Mouse (Mus musculus) kidney, adult 11 months (tissue): ENCODE data around the gene Olfr1317.

Experiments
- DNase-seq: peaks from one replicate; pipeline ENCODE4 v3.0.0; 2022

Gene Olfr1317

DNA sequence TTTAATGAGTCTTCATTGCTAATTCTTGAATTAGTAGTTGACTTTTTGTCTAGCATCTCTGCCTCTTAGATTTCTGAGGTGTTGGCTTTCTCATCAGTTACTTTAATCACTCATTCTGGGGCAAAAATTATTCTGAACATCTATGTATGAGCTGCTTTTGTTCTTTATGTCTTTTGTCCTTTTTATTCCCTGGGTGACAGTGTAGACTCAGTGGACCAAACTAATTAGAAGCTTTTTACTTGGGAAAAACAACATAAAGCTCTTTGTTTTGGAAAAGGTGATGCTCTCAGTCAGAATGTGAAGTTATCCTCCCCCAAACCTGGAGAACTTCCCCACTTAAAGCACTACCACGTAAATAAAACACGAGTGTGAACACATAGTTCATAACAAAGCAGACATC, at the start of gene Olfr1317:
Gene Olfr1317, plus strand, starts transcription at position 301 of the 400 bp plus-strand sequence.
- DNase-seq, result no peak

DNA sequence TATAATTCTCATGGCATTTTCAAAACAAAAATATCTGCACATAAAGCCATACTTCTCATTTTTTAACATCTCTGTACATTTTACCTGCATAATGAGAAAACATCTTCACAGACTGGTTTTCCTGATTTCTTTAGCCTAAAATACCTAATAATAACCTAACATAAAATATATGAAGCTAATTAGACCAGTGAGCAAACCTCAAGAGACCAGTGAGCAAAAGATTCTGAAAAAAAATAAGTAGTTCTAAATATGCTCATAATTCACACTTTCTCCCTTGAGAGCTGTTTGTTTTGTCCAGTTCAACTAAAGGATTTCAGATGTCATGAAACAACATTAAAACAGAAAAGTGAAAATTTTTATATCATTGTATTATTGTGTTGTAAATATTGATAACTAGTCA, 43.4 kb upstream of the Olfr1317 start, which contains the start of gene Olfr1314:
Gene Olfr1314, minus strand, starts transcription at position 101 of the 400 bp plus-strand sequence.
- no peak for DNase-seq

DNA sequence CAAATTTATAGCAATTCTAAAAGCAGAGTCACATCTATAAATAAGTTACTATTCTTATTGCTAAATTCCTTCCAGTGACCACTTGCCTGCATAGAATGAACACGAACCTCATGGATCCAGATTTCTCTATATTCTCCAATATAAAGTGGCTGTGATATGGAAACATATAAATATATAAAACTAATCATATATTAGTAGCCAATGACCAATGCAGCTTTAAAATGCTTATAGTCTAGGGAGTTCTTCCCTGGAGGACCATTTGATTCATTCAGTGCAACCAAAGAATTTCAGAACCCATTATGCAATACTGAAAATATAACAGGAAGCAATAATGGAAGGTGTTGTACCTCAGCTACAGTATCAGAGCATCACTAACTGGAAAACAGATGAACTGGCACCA, 24.8 kb upstream of the Olfr1317 start, which contains the start of gene Olfr1315-ps1:
Gene Olfr1315-ps1, minus strand, starts transcription at position 101 of the 400 bp plus-strand sequence.
- no peak for DNase-seq

DNA sequence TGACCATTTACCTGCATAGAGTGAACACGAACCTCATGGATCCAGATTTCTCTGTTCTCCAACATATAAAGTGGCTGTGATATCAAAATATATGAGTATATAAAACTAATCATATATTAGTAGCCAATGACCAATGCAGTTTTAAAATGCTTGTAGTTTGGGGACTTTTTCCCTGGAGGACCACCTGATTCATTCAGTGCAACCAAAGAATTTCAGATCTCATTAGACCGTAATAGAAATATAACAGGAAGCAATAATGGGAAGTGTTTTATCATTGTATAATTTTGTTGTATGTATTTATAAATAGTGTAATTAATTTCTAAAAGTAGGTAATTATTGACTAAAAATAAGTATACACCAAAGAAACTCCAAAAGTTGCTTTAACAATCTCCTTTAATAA, 5.3 kb upstream of the Olfr1317 start, which contains the start of gene Olfr1316:
Gene Olfr1316, minus strand, starts transcription at position 101 of the 400 bp plus-strand sequence.
- DNase-seq, result no peak

DNA sequence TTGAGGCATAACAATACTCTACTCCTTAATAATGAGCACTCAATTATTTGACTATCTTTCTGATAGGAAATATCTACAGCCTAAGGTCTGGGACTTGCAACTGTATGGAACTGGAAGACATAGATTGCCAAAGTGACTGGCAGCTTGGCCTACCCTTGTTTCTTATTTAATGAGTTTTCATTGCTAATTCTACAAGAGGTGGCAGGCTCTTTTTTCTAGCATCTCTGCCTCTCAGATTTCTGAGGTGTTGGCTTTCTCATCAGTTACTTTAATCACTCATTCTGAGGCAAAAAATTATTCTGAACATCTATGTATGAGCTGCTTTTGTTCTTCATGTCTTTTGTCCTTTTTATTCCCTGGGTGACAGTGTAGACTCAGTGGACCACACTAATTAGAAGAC, 13.8 kb downstream of the Olfr1317 start, which contains the start of gene Olfr1318:
Gene Olfr1318, plus strand, starts transcription at position 301 of the 400 bp plus-strand sequence.
- no peak for DNase-seq
